Mouse (Mus musculus) limb, embryonic 11.5 days (tissue): Measurements from ENCODE around the gene Atad3a. TPM values are rescaled to one million over a fixed set of nuclear protein-coding genes. Genes with fewer than 3 reads are reported as not detected.
"Not testable (repeated sequence)": the region's sequence is repeated elsewhere in the genome, so short reads cannot be mapped to it uniquely, and the experiment has no call there.

Source experiments
- ATAC-seq: fragments of 200-750 bp; cut with Nextera tagmentation; 2 replicates; pipeline ENCODE4 v1.8.0; 2017; ENCODE audit warnings: low read depth; ENCODE audit not compliant: insufficient number of reproducible peaks, low FRiP score, low TSS enrichment
- DNase-seq: peaks from one replicate; pipeline ENCODE4 v3.0.0-alpha.2; 2015; ENCODE audit warnings: low spot score
- H3K27ac ChIP-seq: fragments of 300-500 bp; sonication (generic); replicated peaks from 2 replicates; pipeline ENCODE4 v1.5.1; 2014; ENCODE audit warnings: low read depth, mild to moderate bottlenecking, low read length
- H3K27me3 ChIP-seq: fragments of 300-500 bp; sonication (generic); 2 replicates; pipeline ENCODE4 v1.6.1; 2014; ENCODE audit warnings: mild to moderate bottlenecking, low read length, mixed read lengths; ENCODE audit not compliant: control insufficient read depth, insufficient read depth
- H3K36me3 ChIP-seq: fragments of 300-500 bp; sonication (generic); 2 replicates; pipeline ENCODE4 v1.6.1; 2014; ENCODE audit warnings: mild to moderate bottlenecking, low read length, moderate library complexity, mixed read lengths; ENCODE audit not compliant: control insufficient read depth, insufficient read depth
- H3K4me1 ChIP-seq: fragments of 300-500 bp; sonication (generic); 2 replicates; pipeline ENCODE4 v1.6.1; 2014; ENCODE audit warnings: low read length, mixed read lengths; ENCODE audit not compliant: control insufficient read depth, insufficient read depth
- H3K4me2 ChIP-seq: fragments of 300-500 bp; sonication (generic); 2 replicates; pipeline ENCODE4 v1.6.1; 2014; ENCODE audit warnings: low read depth, mild to moderate bottlenecking, moderate library complexity; ENCODE audit not compliant: severe bottlenecking
- H3K4me3 ChIP-seq: fragments of 300-500 bp; sonication (generic); 2 replicates; pipeline ENCODE4 v1.5.1; 2014; ENCODE audit warnings: low read depth, low read length
- H3K9ac ChIP-seq: fragments of 300-500 bp; sonication (generic); 2 replicates; pipeline ENCODE4 v1.6.1; 2014; ENCODE audit warnings: mild to moderate bottlenecking, low read length
- H3K9me3 ChIP-seq: fragments of 300-500 bp; sonication (generic); 2 replicates; pipeline ENCODE4 v1.6.1; 2016; ENCODE audit warnings: low read length; ENCODE audit not compliant: control insufficient read depth
- WGBS: fragments of 180-500 bp; shearing (Covaris S2); extraction: QIAGEN DNeasy Blood & Tissue Kit; methylation state at CpG from one replicate; pipeline ENCODE4 v1.1.7; 2014; 5-methylcytosine and 5-hydroxymethylcytosine counted together
- polyA plus RNA-seq: library from polyadenylated mRNA; unstranded; fragments of >200 nt; fragmentation: Nextera tagmentation; extraction: Ambion mirVana; gene quantifications from 2 replicates; pipeline ENCODE4 v1.2.1, GENCODE M21; 2014

Gene Atad3a
- polyA plus RNA-seq, 1 experiment from 2014 or later, result 103 TPM

- no peak overlapping the region for H3K27ac ChIP-seq
- no peak overlapping the region for H3K4me2 ChIP-seq
- H3K36me3 ChIP-seq, result peaks cover 41% of the 10 kb centered on the region
- no peaks in the 10 kb centered on the region for H3K4me1 ChIP-seq
- H3K9me3 ChIP-seq, result no peaks in the 10 kb centered on the region
- WGBS, result 89% methylated on average over 17 of the region's 17 CpGs
- H3K27me3 ChIP-seq, result no peaks in the 10 kb centered on the region
- ATAC-seq, result no peak
- no peak for DNase-seq
- no peak overlapping the region for H3K4me3 ChIP-seq
- H3K9ac ChIP-seq, result no peak overlapping the region
Measured at GRCm38 (mm10) chr4:155746575-155747490, 14.1 kb downstream of the Atad3a start.

GRCm38 (mm10) chr4:155746036-155746548 lies 14.8 kb downstream of the Atad3a start:
- Histone ChIP-seq H3K9me3 (no peaks in the 10 kb centered on the region), H3K27ac (no peak overlapping the region), H3K4me3 (no peak overlapping the region), H3K9ac (no peak overlapping the region), H3K36me3 (peaks cover 37% of the 10 kb centered on the region), H3K4me1 (no peaks in the 10 kb centered on the region), H3K4me2 (no peak overlapping the region), H3K27me3 (no peaks in the 10 kb centered on the region)
- DNase-seq, result no peak
- 86% methylated on average over 8 of the region's 8 CpGs for WGBS
- no peak for ATAC-seq

- Histone ChIP-seq H3K4me1 (no peaks in the 10 kb centered on the region), H3K36me3 (peaks cover 32% of the 10 kb centered on the region), H3K9me3 (no peaks in the 10 kb centered on the region), H3K4me3 (no peak overlapping the region), H3K9ac (no peak overlapping the region), H3K27me3 (no peaks in the 10 kb centered on the region), H3K4me2 (no peak overlapping the region), H3K27ac (no peak overlapping the region)
- WGBS, result 92% methylated on average over 5 of the region's 5 CpGs
- ATAC-seq (no peak), DNase-seq (no peak)
Measured at GRCm38 (mm10) chr4:155745136-155745535, 15.8 kb downstream of the Atad3a start.

GRCm38 (mm10) chr4:155744474-155744873 lies 16.4 kb downstream of the Atad3a start:
- no peaks in the 10 kb centered on the region for H3K9me3 ChIP-seq
- no peak overlapping the region for H3K27ac ChIP-seq
- no peaks in the 10 kb centered on the region for H3K27me3 ChIP-seq
- peaks cover 32% of the 10 kb centered on the region for H3K36me3 ChIP-seq
- WGBS, result 89% methylated on average over 8 of the region's 8 CpGs
- no peak for ATAC-seq
- H3K4me3 ChIP-seq, result no peak overlapping the region
- H3K4me1 ChIP-seq, result no peaks in the 10 kb centered on the region
- no peak overlapping the region for H3K4me2 ChIP-seq
- no peak for DNase-seq
- no peak overlapping the region for H3K9ac ChIP-seq

GRCm38 (mm10) chr4:155742684-155743083 lies 18.2 kb downstream of the Atad3a start:
- no peak for DNase-seq
- 95% methylated on average over 5 of the region's 5 CpGs for WGBS
- peaks cover 19% of the 10 kb centered on the region for H3K36me3 ChIP-seq
- H3K4me2 ChIP-seq, result no peak overlapping the region
- H3K9me3 ChIP-seq, result no peaks in the 10 kb centered on the region
- no peak overlapping the region for H3K9ac ChIP-seq
- H3K4me3 ChIP-seq, result no peak overlapping the region
- no peaks in the 10 kb centered on the region for H3K27me3 ChIP-seq
- H3K27ac ChIP-seq, result no peak overlapping the region
- H3K4me1 ChIP-seq, result no peaks in the 10 kb centered on the region
- ATAC-seq, result no peak

- ATAC-seq, DNase-seq, H3K9ac ChIP-seq, H3K4me2 ChIP-seq, H3K4me3 ChIP-seq, H3K9me3 ChIP-seq, H3K4me1 ChIP-seq, H3K27me3 ChIP-seq, H3K27ac ChIP-seq: not testable (repeated sequence)
- peaks cover 13% of the 10 kb centered on the region for H3K36me3 ChIP-seq
- WGBS, result 90% methylated on average over 10 of the region's 10 CpGs
Measured at GRCm38 (mm10) chr4:155740681-155741080, 20.2 kb downstream of the Atad3a start.

- DNase-seq (no peak), ATAC-seq (no peak)
- Histone ChIP-seq H3K27ac (no peak overlapping the region), H3K4me1 (peaks cover 7% of the 10 kb centered on the region), H3K36me3 (peaks cover 13% of the 10 kb centered on the region), H3K9me3 (no peaks in the 10 kb centered on the region), H3K4me3 (no peak overlapping the region), H3K27me3 (no peaks in the 10 kb centered on the region), H3K4me2 (no peak overlapping the region), H3K9ac (no peak overlapping the region)
- WGBS, result 84% methylated on average over 37 of the region's 37 CpGs
Measured at GRCm38 (mm10) chr4:155739741-155740636, 20.9 kb downstream of the Atad3a start.

- DNase-seq (no peak), ATAC-seq (no peak)
- no peaks in the 10 kb centered on the region for H3K27me3 ChIP-seq
- H3K36me3 ChIP-seq, result peaks cover 13% of the 10 kb centered on the region
- H3K4me2 ChIP-seq, result no peak overlapping the region
- WGBS, result 84% methylated on average over 6 of the region's 6 CpGs
- H3K9ac ChIP-seq, result no peak overlapping the region
- no peaks in the 10 kb centered on the region for H3K9me3 ChIP-seq
- peaks cover 7% of the 10 kb centered on the region for H3K4me1 ChIP-seq
- no peak overlapping the region for H3K27ac ChIP-seq
- no peak overlapping the region for H3K4me3 ChIP-seq
Measured at GRCm38 (mm10) chr4:155739152-155739551, 21.7 kb downstream of the Atad3a start.
